Mouse (Mus musculus): Measurements from ENCODE around the gene Apob. TPM values are rescaled to one million over a fixed set of nuclear protein-coding genes. Genes with fewer than 3 reads are reported as not detected.
"Not testable (repeated sequence)": the region's sequence is repeated elsewhere in the genome, so short reads cannot be mapped to it uniquely, and the experiment has no call there.

Apob gene
- 122 and 221 TPM in 2 replicates for polyA plus RNA-seq (2012; rRNA removed)

GRCm38 (mm10) chr12:7977466-7978189 is at the start of gene Apob:
Apob (plus strand) TSS chr12:7977648.
- peak; percentile 36 for DNase-seq (ENCODE audit: low read depth, low spot score)
- 49% methylated on average over 20 of the region's 20 CpGs for WGBS

GRCm38 (mm10) chr12:7932405-7932920 is 45.0 kb upstream of the Apob start:
- no peak for DNase-seq (ENCODE audit: low read depth, low spot score)
- 78% methylated on average over 4 of the region's 4 CpGs for WGBS

GRCm38 (mm10) chr12:7950098-7950745 is 27.2 kb upstream of the Apob start:
- WGBS, result 64% methylated on average over 9 of the region's 9 CpGs
- DNase-seq (ENCODE audit: low read depth, low spot score), result no peak

GRCm38 (mm10) chr12:7958851-7959250 is 18.6 kb upstream of the Apob start:
- 63% methylated on average over 1 of the region's 1 CpGs for WGBS
- no peak for DNase-seq (ENCODE audit: low read depth, low spot score)

- WGBS, result 80% methylated on average over 6 of the region's 6 CpGs
- no peak for DNase-seq (ENCODE audit: low read depth, low spot score)
These were observed 18.0 kb upstream of the Apob start for GRCm38 (mm10) chr12:7959310-7959918.

- DNase-seq (ENCODE audit: low read depth, low spot score), result no peak
- 66% methylated on average over 5 of the region's 5 CpGs for WGBS
These were observed 15.0 kb upstream of the Apob start for GRCm38 (mm10) chr12:7962314-7962927.

GRCm38 (mm10) chr12:7967221-7967620 is 10.2 kb upstream of the Apob start:
- DNase-seq (ENCODE audit: low read depth, low spot score), result no peak
- WGBS, result 64% methylated on average over 2 of the region's 2 CpGs

- no peak for DNase-seq (ENCODE audit: low read depth, low spot score)
- WGBS, result 55% methylated on average over 2 of the region's 2 CpGs
These were observed 7.1 kb upstream of the Apob start for GRCm38 (mm10) chr12:7970301-7970700.

- no peak for DNase-seq (ENCODE audit: low read depth, low spot score)
- 63% methylated on average over 3 of the region's 3 CpGs for WGBS
These were observed 6.6 kb upstream of the Apob start for GRCm38 (mm10) chr12:7970817-7971216.

GRCm38 (mm10) chr12:7971736-7972135 is 5.7 kb upstream of the Apob start:
- DNase-seq (ENCODE audit: low read depth, low spot score), result no peak
- WGBS, result 93% methylated on average over 2 of the region's 2 CpGs

GRCm38 (mm10) chr12:7973773-7974322 is 3.6 kb upstream of the Apob start:
- 42% methylated on average over 5 of the region's 5 CpGs for WGBS
- DNase-seq (ENCODE audit: low read depth, low spot score), result no peak

GRCm38 (mm10) chr12:7978190-7978884 is 889 bp downstream of the Apob start:
- DNase-seq (ENCODE audit: low read depth, low spot score), result peak; percentile 28
- 49% methylated on average over 13 of the region's 13 CpGs for WGBS

- no peak for DNase-seq (ENCODE audit: low read depth, low spot score)
- WGBS, result 62% methylated on average over 1 of the region's 1 CpGs
These were observed 7.0 kb downstream of the Apob start for GRCm38 (mm10) chr12:7984411-7984810.

- peak; percentile 47 for DNase-seq (ENCODE audit: low read depth, low spot score)
- WGBS, result 8% methylated on average over 3 of the region's 3 CpGs
These were observed 13.4 kb downstream of the Apob start for GRCm38 (mm10) chr12:7990804-7991203.

- 10% methylated on average over 1 of the region's 1 CpGs for WGBS
- no peak for DNase-seq (ENCODE audit: low read depth, low spot score)
These were observed 14.1 kb downstream of the Apob start for GRCm38 (mm10) chr12:7991570-7991969.

GRCm38 (mm10) chr12:8020931-8021330 is 43.5 kb downstream of the Apob start:
- 22% methylated on average over 1 of the region's 1 CpGs for WGBS
- no peak for DNase-seq (ENCODE audit: low read depth, low spot score)

- no peak for DNase-seq (ENCODE audit: low read depth, low spot score)
- WGBS, result 66% methylated on average over 7 of the region's 7 CpGs
These were observed 52.1 kb downstream of the Apob start for GRCm38 (mm10) chr12:8029520-8029919.

GRCm38 (mm10) chr12:8030057-8030456 is 52.6 kb downstream of the Apob start:
- DNase-seq (ENCODE audit: low read depth, low spot score), result no peak
- 28% methylated on average over 2 of the region's 2 CpGs for WGBS

- WGBS, result 83% methylated on average over 1 of the region's 1 CpGs
These were observed 53.7 kb downstream of the Apob start for GRCm38 (mm10) chr12:8031169-8031568.

More at GRCm38 (mm10) chr12:8031169-8031568, 53.7 kb downstream of the Apob start:
- DNase-seq (ENCODE audit: low read depth, low spot score), result not testable (repeated sequence)

Measured in large intestine, adult 2 months (tissue).